Mouse (Mus musculus): ENCODE data around the gene Rpa1. TPM values are rescaled to one million over a fixed set of nuclear protein-coding genes. Genes with fewer than 3 reads are reported as not detected.

Rpa1 gene
- polyA plus RNA-seq, 1 experiment = 62.8 TPM

DNA sequence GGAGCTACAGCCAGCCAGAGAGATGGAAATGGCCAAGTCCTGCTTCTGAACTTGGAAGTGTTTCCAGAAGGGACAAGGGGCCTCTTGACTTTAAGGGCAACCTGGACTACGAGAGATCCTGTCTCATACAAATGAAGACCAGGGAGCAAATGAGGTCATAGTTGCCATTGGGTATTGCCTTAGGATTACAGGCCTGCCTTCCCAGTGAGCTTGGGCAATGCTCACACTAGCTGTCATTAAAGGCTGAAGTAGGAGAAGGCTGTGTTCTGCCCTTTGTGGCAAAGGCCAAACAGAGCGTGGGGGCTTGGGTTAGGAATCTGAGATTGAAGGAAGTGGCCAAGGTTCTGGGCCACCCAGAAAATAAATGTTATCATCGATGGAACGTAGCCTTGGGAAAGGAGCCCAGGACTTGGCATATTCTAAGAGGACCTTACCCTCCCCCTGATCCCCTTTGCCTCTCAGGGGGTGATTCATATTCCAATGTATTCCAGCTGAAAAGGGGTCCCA lies 97.1 kb downstream of the Rpa1 start:
- Histone ChIP-seq H3K27me3 (ENCODE audit: control insufficient read depth, insufficient read depth, low read length) (no peaks in the 10 kb centered on the region), H3K27ac (ENCODE audit: control insufficient read depth, insufficient read depth, low read length) (no peak overlapping the region), H3K36me3 (ENCODE audit: control insufficient read depth, insufficient read depth, low read length) (no peaks in the 10 kb centered on the region), H3K4me1 (replicated peaks; ENCODE audit: control insufficient read depth, insufficient read depth, low read length) (peaks cover 11% of the 10 kb centered on the region), H3K4me3 (ENCODE audit: control insufficient read depth, insufficient read depth, low read length) (no peak overlapping the region)
- no peak for TF ChIP-seq CTCF (IDR thresholded peaks at IDR 0.05; ENCODE audit: borderline replicate concordance, control insufficient read depth, extremely low read depth, insufficient read depth, low read length, poor library complexity)
- TF ChIP-seq POLR2A (IDR thresholded peaks at IDR 0.05; ENCODE audit: control insufficient read depth, extremely low read depth, insufficient read depth, low read length, poor library complexity) = no peak
- 93% methylated on average over 4 of the region's 4 CpGs for whole genome bisulfite sequencing
- no peak for DNase-seq

DNA sequence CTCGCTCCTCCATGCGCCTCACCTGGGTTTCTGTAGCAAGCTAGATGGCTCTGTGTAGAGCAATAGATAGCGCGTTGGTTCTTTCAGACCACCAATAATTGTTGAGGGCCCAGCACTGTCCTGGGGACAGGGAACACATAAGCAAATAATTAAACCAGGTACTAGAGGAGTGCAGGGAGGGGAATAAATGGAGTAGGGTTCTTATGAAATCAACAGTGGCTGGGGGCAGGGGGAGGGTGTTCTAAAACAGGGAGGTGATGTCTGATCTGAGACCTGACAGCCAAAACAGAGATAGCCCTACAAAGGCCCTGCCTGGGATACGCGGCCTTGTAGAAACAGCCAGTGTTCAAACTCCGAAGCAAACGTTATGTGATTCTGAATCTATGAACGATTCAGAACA lies 98.5 kb downstream of the Rpa1 start:
- WGBS = 95% methylated on average over 9 of the region's 9 CpGs
- no peak overlapping the region for H3K27ac ChIP-seq (ENCODE audit: control insufficient read depth, insufficient read depth, low read length)
- H3K4me1 ChIP-seq (replicated peaks; ENCODE audit: control insufficient read depth, insufficient read depth, low read length) = peaks cover 18% of the 10 kb centered on the region
- TF ChIP-seq CTCF (IDR thresholded peaks at IDR 0.05; ENCODE audit: borderline replicate concordance, control insufficient read depth, extremely low read depth, insufficient read depth, low read length, poor library complexity) (no peak), POLR2A (IDR thresholded peaks at IDR 0.05; ENCODE audit: control insufficient read depth, extremely low read depth, insufficient read depth, low read length, poor library complexity) (no peak)
- no peaks in the 10 kb centered on the region for H3K27me3 ChIP-seq (ENCODE audit: control insufficient read depth, insufficient read depth, low read length)
- no peak for DNase-seq
- no peaks in the 10 kb centered on the region for H3K36me3 ChIP-seq (ENCODE audit: control insufficient read depth, insufficient read depth, low read length)
- H3K4me3 ChIP-seq (ENCODE audit: control insufficient read depth, insufficient read depth, low read length) = no peak overlapping the region

Other genes starting within 250 kb of the Rpa1 start
- 10.6 and 14.1 TPM in 2 replicates for gene Hic1, start 178.8 kb downstream of the Rpa1 start, polyA plus RNA-seq (2012; rRNA removed)
- gene Ovca2, start 169.5 kb downstream of the Rpa1 start, polyA plus RNA-seq (2012; rRNA removed) = 37.6 and 48.9 TPM in 2 replicates
- gene Dph1, start 157.1 kb downstream of the Rpa1 start, polyA plus RNA-seq (2012; rRNA removed) = 28.3 and 33.8 TPM in 2 replicates
- 15.3 and 15.5 TPM in 2 replicates for gene Rtn4rl1, start 154.5 kb downstream of the Rpa1 start, polyA plus RNA-seq (2012; rRNA removed)
- 5.6 and 7.8 TPM in 2 replicates for gene Smyd4, start 109 bp upstream of the Rpa1 start, polyA plus RNA-seq (2012; rRNA removed)
- gene Serpinf1, start 74.4 kb upstream of the Rpa1 start, polyA plus RNA-seq (2012; rRNA removed) = 43.4 and 46.7 TPM in 2 replicates
- 1.4 and 3.1 TPM in 2 replicates for gene Serpinf2, start 91.3 kb upstream of the Rpa1 start, polyA plus RNA-seq (2012; rRNA removed)
- gene Wdr81, start 106.4 kb upstream of the Rpa1 start, polyA plus RNA-seq (2012; rRNA removed) = 52.1 and 53.7 TPM in 2 replicates
- 13.0 and 14.4 TPM in 2 replicates for gene Tlcd2, start 113.4 kb upstream of the Rpa1 start, polyA plus RNA-seq (2012; rRNA removed)
- gene Prpf8, start 138.5 kb upstream of the Rpa1 start, polyA plus RNA-seq (2012; rRNA removed) = 142 and 161 TPM in 2 replicates
- gene Rilp, start 161.8 kb upstream of the Rpa1 start, polyA plus RNA-seq (2012; rRNA removed) = 3.0 and 3.2 TPM in 2 replicates
- 4.7 and 4.8 TPM in 2 replicates for gene Scarf1, start 165.2 kb upstream of the Rpa1 start, polyA plus RNA-seq (2012; rRNA removed)
- 207 and 214 TPM in 2 replicates for gene Slc43a2, start 183.4 kb upstream of the Rpa1 start, polyA plus RNA-seq (2012; rRNA removed)
- gene Pitpna, start 239.8 kb upstream of the Rpa1 start, polyA plus RNA-seq (2012; rRNA removed) = 99.7 and 108 TPM in 2 replicates